Mouse (Mus musculus): ENCODE measurements around the gene Dst.

The Dst gene

DNA sequence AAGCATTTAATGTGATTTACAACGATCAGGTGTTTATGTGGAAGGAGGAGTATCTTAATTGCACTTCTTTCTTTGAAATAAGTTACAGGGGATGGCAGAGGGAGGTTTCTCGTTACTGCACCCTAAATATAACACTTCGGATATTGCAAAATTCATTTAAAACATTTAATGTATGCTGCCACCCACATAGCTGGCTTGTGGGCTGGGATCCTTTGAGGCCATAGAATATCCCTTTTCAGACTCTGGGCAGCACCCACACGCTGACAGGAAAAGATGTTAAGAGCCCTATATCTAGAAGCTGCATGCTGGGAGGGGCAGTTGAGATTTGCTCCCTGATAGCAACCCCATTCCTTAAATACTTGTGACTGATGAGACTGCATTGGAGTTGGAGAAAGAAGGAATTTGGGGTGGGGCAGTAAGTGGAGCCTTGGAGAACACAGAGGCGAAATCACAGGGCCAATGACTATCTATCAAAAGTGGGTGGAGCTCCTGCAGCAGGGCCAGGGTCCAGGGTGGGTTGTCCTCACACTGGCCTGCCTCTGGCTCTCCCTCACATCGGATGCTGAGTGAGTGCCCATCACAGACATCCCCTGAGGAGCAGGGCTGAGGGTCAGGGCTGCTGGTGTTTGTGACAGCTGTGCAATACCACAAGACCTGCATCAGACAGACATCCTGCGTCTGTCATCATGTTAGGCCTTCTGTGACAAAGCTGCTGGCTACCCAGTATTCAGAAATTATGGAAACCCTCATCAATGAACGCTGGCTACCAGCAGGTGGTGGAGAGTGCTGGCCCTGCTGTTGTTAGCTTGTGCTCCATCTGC, 133.1 kb downstream of the Dst start:
- no peaks in the 10 kb centered on the region for H3K9me3 ChIP-seq (ENCODE audit: low read length)
- H3K27me3 ChIP-seq (ENCODE audit: insufficient read depth, low read length): no peaks in the 10 kb centered on the region
- peaks cover 9% of the 10 kb centered on the region; the same call in 1 of the 2 replicates for H3K36me3 ChIP-seq (ENCODE audit: insufficient read depth, low read length)
- no peak overlapping the region for H3K4me3 ChIP-seq (replicated peaks; ENCODE audit: low read length)
- TF ChIP-seq POU5F1 (IDR thresholded peaks at IDR 0.05; ENCODE audit: borderline replicate concordance, low read length) (no peak), NANOG (IDR thresholded peaks at IDR 0.05; ENCODE audit: borderline replicate concordance, low read length) (no peak), CTCF (conservative IDR thresholded peaks at IDR 0.05; ENCODE audit: low read length) (no peak)
- H3K4me1 ChIP-seq (replicated peaks; ENCODE audit: low read depth, low read length): peaks cover 80% of the 10 kb centered on the region

DNA sequence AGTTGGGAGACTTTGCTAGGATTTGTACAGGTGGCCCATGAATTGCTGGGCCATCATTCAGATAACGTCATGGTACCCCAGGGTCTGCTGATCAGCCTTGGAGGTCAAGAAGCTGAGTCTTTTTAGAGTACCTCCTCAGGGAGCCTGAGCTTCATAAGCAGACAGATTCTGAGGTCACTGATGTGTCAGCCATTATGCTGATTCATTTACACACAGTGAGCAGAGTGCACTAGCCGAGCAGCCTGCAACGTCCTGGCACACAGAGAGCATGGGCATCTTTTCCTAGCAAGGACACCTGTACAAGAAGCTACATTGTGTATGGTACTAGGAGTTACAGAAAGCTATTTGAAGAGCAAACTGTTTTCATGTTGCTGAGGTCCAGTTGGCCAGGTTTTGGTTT, 134.3 kb downstream of the Dst start:
- Histone ChIP-seq H3K27me3 (ENCODE audit: insufficient read depth, low read length) (no peaks in the 10 kb centered on the region), H3K4me3 (replicated peaks; ENCODE audit: low read length) (no peak overlapping the region), H3K9me3 (ENCODE audit: low read length) (no peaks in the 10 kb centered on the region), H3K36me3 (ENCODE audit: insufficient read depth, low read length) (peaks cover 4% of the 10 kb centered on the region; the same call in 1 of the 2 replicates), H3K4me1 (replicated peaks; ENCODE audit: low read depth, low read length) (peaks cover 77% of the 10 kb centered on the region)
- TF ChIP-seq CTCF (conservative IDR thresholded peaks at IDR 0.05; ENCODE audit: low read length) (no peak), POU5F1 (IDR thresholded peaks at IDR 0.05; ENCODE audit: borderline replicate concordance, low read length) (no peak), NANOG (IDR thresholded peaks at IDR 0.05; ENCODE audit: borderline replicate concordance, low read length) (no peak)

DNA sequence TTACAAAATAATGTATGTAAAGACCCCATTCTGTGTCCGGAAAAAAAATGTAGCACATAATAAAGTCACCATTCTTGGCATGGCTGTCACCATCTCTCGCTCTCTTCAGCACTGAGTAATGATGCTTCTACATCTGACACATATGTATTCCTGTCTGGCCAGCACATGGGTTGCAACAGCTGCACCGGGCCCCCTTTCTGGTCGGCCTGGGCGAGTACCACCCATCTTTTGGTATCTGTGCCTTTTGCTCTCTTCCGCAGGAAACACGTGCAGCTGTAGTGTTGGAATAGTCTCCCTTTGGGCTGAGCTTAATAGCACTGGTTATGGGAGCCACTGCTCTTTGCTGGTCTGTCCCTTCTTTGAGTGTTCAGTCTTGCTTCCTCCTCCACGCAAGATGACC, 135.3 kb downstream of the Dst start:
- H3K27me3 ChIP-seq (ENCODE audit: insufficient read depth, low read length): no peaks in the 10 kb centered on the region
- peaks cover 4% of the 10 kb centered on the region; the same call in 1 of the 2 replicates for H3K36me3 ChIP-seq (ENCODE audit: insufficient read depth, low read length)
- TF ChIP-seq POU5F1 (IDR thresholded peaks at IDR 0.05; ENCODE audit: borderline replicate concordance, low read length): no peak
- TF ChIP-seq CTCF (conservative IDR thresholded peaks at IDR 0.05; ENCODE audit: low read length): no peak
- no peak for TF ChIP-seq NANOG (IDR thresholded peaks at IDR 0.05; ENCODE audit: borderline replicate concordance, low read length)

DNA sequence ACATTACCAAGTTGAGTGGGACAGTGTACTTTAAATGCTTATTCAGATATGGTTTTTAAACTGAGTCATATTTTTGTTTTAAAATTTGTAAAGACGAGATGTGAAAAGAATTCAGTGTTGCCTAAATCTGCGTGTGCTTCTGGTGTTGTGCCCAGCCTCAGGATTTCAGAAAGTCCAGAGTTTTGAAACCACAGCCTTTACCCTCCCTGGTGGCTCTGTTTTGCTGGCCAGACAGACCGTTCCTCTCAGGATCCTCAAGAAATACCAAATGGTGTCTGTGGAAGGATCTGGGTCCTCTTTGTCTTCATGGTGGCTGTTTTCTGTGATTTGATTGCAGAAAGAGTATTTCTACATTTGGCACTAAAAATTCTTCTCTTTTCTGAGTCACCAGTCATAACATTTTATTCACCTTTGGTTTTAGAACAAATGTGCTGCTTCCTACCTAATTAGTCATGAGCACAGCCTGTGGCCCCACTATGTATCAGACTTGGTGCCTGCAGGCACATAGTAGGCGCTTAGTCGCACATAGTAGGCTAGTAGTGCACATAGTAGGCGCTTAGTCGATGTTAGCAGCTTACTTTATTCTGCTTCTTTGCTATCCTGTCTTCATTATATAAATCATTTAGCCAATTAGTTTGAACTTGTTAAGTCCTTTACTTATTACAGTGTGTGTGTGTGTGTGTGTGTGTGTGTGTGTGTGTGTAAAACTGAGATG, 136.0 kb downstream of the Dst start:
- peaks cover 71% of the 10 kb centered on the region for H3K4me1 ChIP-seq (replicated peaks; ENCODE audit: low read depth, low read length)
- TF ChIP-seq POU5F1 (IDR thresholded peaks at IDR 0.05; ENCODE audit: borderline replicate concordance, low read length): no peak
- no peak for TF ChIP-seq CTCF (conservative IDR thresholded peaks at IDR 0.05; ENCODE audit: low read length)
- TF ChIP-seq NANOG (IDR thresholded peaks at IDR 0.05; ENCODE audit: borderline replicate concordance, low read length): no peak
- no peak overlapping the region for H3K4me3 ChIP-seq (replicated peaks; ENCODE audit: low read length)
- H3K36me3 ChIP-seq (ENCODE audit: insufficient read depth, low read length): peaks cover 4% of the 10 kb centered on the region; the same call in 1 of the 2 replicates
- H3K9me3 ChIP-seq (ENCODE audit: low read length): no peaks in the 10 kb centered on the region
- no peaks in the 10 kb centered on the region for H3K27me3 ChIP-seq (ENCODE audit: insufficient read depth, low read length)

More for the DNA sequence above, 135.3 kb downstream of the Dst start:
- peaks cover 71% of the 10 kb centered on the region for H3K4me1 ChIP-seq (replicated peaks; ENCODE audit: low read depth, low read length)
- no peaks in the 10 kb centered on the region for H3K9me3 ChIP-seq (ENCODE audit: low read length)
- no peak overlapping the region for H3K4me3 ChIP-seq (replicated peaks; ENCODE audit: low read length)

DNA sequence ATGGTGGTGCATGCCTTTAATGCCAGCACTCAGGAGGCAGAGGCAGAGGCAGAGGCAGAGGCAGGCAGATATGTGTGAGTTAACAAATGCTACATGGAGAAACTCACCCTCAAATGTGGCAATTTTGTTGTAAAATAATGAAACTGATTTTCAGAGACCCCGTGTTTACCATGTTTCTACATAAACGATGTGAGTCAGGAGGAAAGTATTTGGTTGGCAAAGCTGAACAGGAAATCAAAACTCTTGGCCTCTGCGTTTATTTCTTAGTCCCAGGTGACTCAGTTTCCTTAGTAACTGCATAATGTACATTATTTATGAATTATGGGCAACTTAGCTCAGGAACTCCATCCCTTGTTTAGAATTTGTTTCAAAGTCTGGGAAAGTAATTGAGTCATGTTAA, 136.7 kb downstream of the Dst start:
- Histone ChIP-seq H3K4me3 (replicated peaks; ENCODE audit: low read length) (no peak overlapping the region), H3K36me3 (ENCODE audit: insufficient read depth, low read length) (peaks cover 3% of the 10 kb centered on the region; the same call in 1 of the 2 replicates), H3K9me3 (ENCODE audit: low read length) (no peaks in the 10 kb centered on the region), H3K27me3 (ENCODE audit: insufficient read depth, low read length) (no peaks in the 10 kb centered on the region), H3K4me1 (replicated peaks; ENCODE audit: low read depth, low read length) (peaks cover 64% of the 10 kb centered on the region)
- TF ChIP-seq CTCF (conservative IDR thresholded peaks at IDR 0.05; ENCODE audit: low read length) (no peak), NANOG (IDR thresholded peaks at IDR 0.05; ENCODE audit: borderline replicate concordance, low read length) (no peak), POU5F1 (IDR thresholded peaks at IDR 0.05; ENCODE audit: borderline replicate concordance, low read length) (no peak)

DNA sequence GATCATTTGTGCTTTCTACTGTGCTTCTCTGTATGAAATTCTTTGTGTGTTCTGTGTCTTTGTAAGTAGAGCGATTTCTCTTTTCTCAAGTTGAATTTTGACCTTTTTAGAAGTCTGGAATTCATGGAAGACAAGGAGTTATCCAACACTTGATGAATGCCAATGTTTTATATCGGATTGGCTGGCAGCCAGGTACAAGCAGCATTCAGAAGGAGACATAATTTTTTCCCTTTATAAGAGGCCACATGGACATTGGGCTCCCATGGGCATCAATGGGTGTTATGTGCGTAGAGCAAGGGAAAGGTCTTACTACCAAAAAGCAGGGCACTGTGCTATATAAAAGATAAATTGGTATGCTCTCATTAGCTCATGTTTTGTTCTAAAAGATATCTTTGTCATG, 139.3 kb downstream of the Dst start:
- TF ChIP-seq NANOG (IDR thresholded peaks at IDR 0.05; ENCODE audit: borderline replicate concordance, low read length) (no peak), POU5F1 (IDR thresholded peaks at IDR 0.05; ENCODE audit: borderline replicate concordance, low read length) (no peak), CTCF (conservative IDR thresholded peaks at IDR 0.05; ENCODE audit: low read length) (no peak)
- Histone ChIP-seq H3K4me3 (replicated peaks; ENCODE audit: low read length) (no peak overlapping the region), H3K36me3 (ENCODE audit: insufficient read depth, low read length) (no peaks in the 10 kb centered on the region), H3K9me3 (ENCODE audit: low read length) (no peaks in the 10 kb centered on the region), H3K27me3 (ENCODE audit: insufficient read depth, low read length) (no peaks in the 10 kb centered on the region), H3K4me1 (replicated peaks; ENCODE audit: low read depth, low read length) (peaks cover 62% of the 10 kb centered on the region)

DNA sequence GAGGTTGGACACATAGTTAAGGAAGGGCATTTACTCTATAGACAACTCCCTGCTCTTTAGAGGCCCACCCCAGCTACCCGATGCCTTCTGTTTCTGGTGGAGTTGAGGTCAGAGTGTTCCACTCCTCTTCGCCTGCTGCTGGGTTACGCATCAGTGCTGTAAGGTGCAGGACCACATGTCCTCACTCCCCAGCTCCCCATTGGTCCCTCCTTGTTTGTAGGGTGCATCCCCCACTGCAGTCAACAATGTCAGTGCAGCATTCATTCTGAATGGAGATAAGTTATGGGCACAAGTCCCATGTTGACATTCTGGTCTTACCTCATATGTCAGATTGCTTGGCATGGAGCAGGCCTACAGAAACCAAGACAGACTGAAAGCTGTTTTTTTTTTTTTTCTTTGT, 143.2 kb downstream of the Dst start:
- Histone ChIP-seq H3K4me1 (replicated peaks; ENCODE audit: low read depth, low read length) (peaks cover 75% of the 10 kb centered on the region), H3K27me3 (ENCODE audit: insufficient read depth, low read length) (no peaks in the 10 kb centered on the region), H3K4me3 (replicated peaks; ENCODE audit: low read length) (0 out of 2 replicates have a peak overlapping the region, but pooled peaks have one; percentile 21), H3K9me3 (ENCODE audit: low read length) (no peaks in the 10 kb centered on the region), H3K36me3 (ENCODE audit: insufficient read depth, low read length) (no peaks in the 10 kb centered on the region)
- TF ChIP-seq POU5F1 (IDR thresholded peaks at IDR 0.05; ENCODE audit: borderline replicate concordance, low read length) (no peak), CTCF (conservative IDR thresholded peaks at IDR 0.05; ENCODE audit: low read length) (no peak), NANOG (IDR thresholded peaks at IDR 0.05; ENCODE audit: borderline replicate concordance, low read length) (no peak)

DNA sequence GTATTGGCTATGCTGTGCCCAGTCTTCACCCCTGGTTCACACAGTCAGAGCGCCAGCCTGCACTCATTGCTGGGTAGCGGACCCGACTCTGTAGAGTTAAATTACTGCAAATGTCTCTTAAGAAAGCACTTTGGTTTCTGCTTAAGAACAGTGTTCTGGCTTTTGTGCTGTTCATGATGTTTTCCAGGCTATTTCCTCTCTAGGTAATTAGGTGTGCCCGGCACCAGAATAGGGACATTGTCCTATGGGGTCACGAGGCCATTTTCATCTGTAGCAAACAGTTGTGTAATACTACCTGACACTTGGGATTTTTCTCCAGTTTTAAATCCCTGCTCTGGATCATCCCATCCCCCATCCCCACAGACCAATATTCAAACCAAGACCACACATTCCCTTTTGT, 144.4 kb downstream of the Dst start:
- Histone ChIP-seq H3K9me3 (ENCODE audit: low read length) (no peaks in the 10 kb centered on the region), H3K4me3 (replicated peaks; ENCODE audit: low read length) (no peak overlapping the region), H3K4me1 (replicated peaks; ENCODE audit: low read depth, low read length) (peaks cover 79% of the 10 kb centered on the region), H3K27me3 (ENCODE audit: insufficient read depth, low read length) (no peaks in the 10 kb centered on the region), H3K36me3 (ENCODE audit: insufficient read depth, low read length) (no peaks in the 10 kb centered on the region)
- TF ChIP-seq POU5F1 (IDR thresholded peaks at IDR 0.05; ENCODE audit: borderline replicate concordance, low read length) (no peak), NANOG (IDR thresholded peaks at IDR 0.05; ENCODE audit: borderline replicate concordance, low read length) (no peak), CTCF (conservative IDR thresholded peaks at IDR 0.05; ENCODE audit: low read length) (no peak)

Data from E14TG2a.4 (cell line).